Mouse (Mus musculus) limb, embryonic 11.5 days (tissue): Measurements from ENCODE around the gene Islr. TPM values are rescaled to one million over a fixed set of nuclear protein-coding genes. Genes with fewer than 3 reads are reported as not detected.

Source experiments
- ATAC-seq: fragments of 200-750 bp; cut with Nextera tagmentation; 2 replicates; pipeline ENCODE4 v1.8.0; 2017; ENCODE audit warnings: low read depth; ENCODE audit not compliant: insufficient number of reproducible peaks, low FRiP score, low TSS enrichment
- DNase-seq: peaks from one replicate; pipeline ENCODE4 v3.0.0-alpha.2; 2015; ENCODE audit warnings: low spot score
- H3K27ac ChIP-seq: fragments of 300-500 bp; sonication (generic); replicated peaks from 2 replicates; pipeline ENCODE4 v1.5.1; 2014; ENCODE audit warnings: low read depth, mild to moderate bottlenecking, low read length
- H3K27me3 ChIP-seq: fragments of 300-500 bp; sonication (generic); 2 replicates; pipeline ENCODE4 v1.6.1; 2014; ENCODE audit warnings: mild to moderate bottlenecking, low read length, mixed read lengths; ENCODE audit not compliant: control insufficient read depth, insufficient read depth
- H3K36me3 ChIP-seq: fragments of 300-500 bp; sonication (generic); 2 replicates; pipeline ENCODE4 v1.6.1; 2014; ENCODE audit warnings: mild to moderate bottlenecking, low read length, moderate library complexity, mixed read lengths; ENCODE audit not compliant: control insufficient read depth, insufficient read depth
- H3K4me1 ChIP-seq: fragments of 300-500 bp; sonication (generic); 2 replicates; pipeline ENCODE4 v1.6.1; 2014; ENCODE audit warnings: low read length, mixed read lengths; ENCODE audit not compliant: control insufficient read depth, insufficient read depth
- H3K4me2 ChIP-seq: fragments of 300-500 bp; sonication (generic); 2 replicates; pipeline ENCODE4 v1.6.1; 2014; ENCODE audit warnings: low read depth, mild to moderate bottlenecking, moderate library complexity; ENCODE audit not compliant: severe bottlenecking
- H3K4me3 ChIP-seq: fragments of 300-500 bp; sonication (generic); 2 replicates; pipeline ENCODE4 v1.5.1; 2014; ENCODE audit warnings: low read depth, low read length
- H3K9ac ChIP-seq: fragments of 300-500 bp; sonication (generic); 2 replicates; pipeline ENCODE4 v1.6.1; 2014; ENCODE audit warnings: mild to moderate bottlenecking, low read length
- H3K9me3 ChIP-seq: fragments of 300-500 bp; sonication (generic); 2 replicates; pipeline ENCODE4 v1.6.1; 2016; ENCODE audit warnings: low read length; ENCODE audit not compliant: control insufficient read depth
- WGBS: fragments of 180-500 bp; shearing (Covaris S2); extraction: QIAGEN DNeasy Blood & Tissue Kit; methylation state at CpG from one replicate; pipeline ENCODE4 v1.1.7; 2014; 5-methylcytosine and 5-hydroxymethylcytosine counted together
- polyA plus RNA-seq: library from polyadenylated mRNA; unstranded; fragments of >200 nt; fragmentation: Nextera tagmentation; extraction: Ambion mirVana; gene quantifications from 2 replicates; pipeline ENCODE4 v1.2.1, GENCODE M21; 2014

The Islr gene
- polyA plus RNA-seq, 1 experiment from 2014 or later = 37.6 TPM

DNA sequence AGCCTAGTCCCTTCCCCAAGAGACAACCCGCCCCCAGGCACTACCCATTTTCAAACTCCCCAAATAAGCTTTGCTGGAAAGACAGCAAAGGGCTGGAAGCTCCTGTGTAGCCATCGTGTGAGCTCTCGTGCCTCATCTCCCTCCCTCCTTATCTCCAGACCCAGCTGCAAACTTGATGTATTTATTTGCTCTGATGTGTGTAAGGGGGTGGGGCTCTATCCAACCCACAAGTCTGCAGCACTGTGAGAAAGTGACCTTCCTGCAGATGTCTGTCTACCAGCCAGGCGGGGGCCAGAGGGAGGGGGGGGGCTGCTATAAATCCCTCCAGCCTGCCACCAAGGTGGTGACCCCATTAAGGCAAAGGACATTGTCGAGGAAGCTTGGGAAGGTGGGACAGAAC, 9.8 kb upstream of the Islr start:
- Histone ChIP-seq H3K36me3 (no peaks in the 10 kb centered on the region), H3K4me2 (no peak overlapping the region), H3K27ac (no peak overlapping the region), H3K4me1 (peaks cover 9% of the 10 kb centered on the region; the same call in 1 of the 2 replicates), H3K9ac (no peak overlapping the region), H3K9me3 (no peaks in the 10 kb centered on the region), H3K27me3 (no peaks in the 10 kb centered on the region), H3K4me3 (no peak overlapping the region)
- 12% methylated on average over 5 of the region's 5 CpGs for WGBS
- ATAC-seq (no peak), DNase-seq (no peak)

DNA sequence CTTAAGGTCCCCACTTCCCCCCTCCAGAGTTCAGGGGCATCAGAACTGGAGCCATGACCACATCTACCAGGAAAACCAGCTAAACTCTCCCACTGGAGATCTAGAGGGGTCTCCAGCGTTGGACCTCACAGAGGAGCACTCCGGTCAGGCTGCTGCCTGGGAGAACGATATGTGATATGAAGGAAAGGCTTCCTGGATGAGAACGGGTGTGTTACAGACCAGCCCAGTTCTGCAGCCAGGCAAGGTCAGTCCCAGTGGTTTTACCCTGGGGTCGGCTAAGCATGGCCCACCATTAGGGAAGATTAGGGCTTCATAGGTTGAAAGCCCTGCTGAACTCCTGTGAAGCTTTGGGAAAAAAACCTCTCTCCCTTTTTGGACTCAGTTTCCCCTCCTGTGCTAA, 9.3 kb upstream of the Islr start:
- Histone ChIP-seq H3K9ac (no peak overlapping the region), H3K36me3 (no peaks in the 10 kb centered on the region), H3K9me3 (no peaks in the 10 kb centered on the region), H3K4me1 (peaks cover 9% of the 10 kb centered on the region; the same call in 1 of the 2 replicates), H3K27me3 (no peaks in the 10 kb centered on the region), H3K4me3 (no peak overlapping the region), H3K27ac (no peak overlapping the region), H3K4me2 (no peak overlapping the region)
- WGBS = 67% methylated on average over 5 of the region's 5 CpGs
- ATAC-seq (no peak), DNase-seq (no peak)

DNA sequence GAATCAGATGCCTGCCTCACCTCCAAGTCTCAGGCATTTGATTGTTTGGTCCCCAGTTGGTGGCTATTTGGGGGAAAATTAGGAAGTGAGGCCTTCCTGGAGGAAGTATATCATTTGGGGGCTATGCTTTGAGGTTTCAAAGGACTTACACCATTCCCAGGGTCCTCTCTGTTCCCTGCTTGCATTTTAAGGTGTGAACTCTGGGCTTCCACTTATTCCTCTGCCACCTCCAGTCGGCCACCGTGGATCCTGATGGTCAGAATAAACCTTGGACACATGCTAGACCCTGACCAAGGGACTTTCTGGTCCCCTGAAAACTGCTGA, 6.2 kb upstream of the Islr start:
- Histone ChIP-seq H3K9me3 (no peaks in the 10 kb centered on the region), H3K27ac (no peak overlapping the region), H3K4me2 (no peak overlapping the region), H3K9ac (no peak overlapping the region), H3K4me3 (no peak overlapping the region), H3K27me3 (peaks cover under 1% of the 10 kb centered on the region; the same call in 1 of the 2 replicates), H3K36me3 (no peaks in the 10 kb centered on the region), H3K4me1 (peaks cover 9% of the 10 kb centered on the region; the same call in 1 of the 2 replicates)
- WGBS = 49% methylated on average over 2 of the region's 2 CpGs
- DNase-seq (no peak), ATAC-seq (no peak)

DNA sequence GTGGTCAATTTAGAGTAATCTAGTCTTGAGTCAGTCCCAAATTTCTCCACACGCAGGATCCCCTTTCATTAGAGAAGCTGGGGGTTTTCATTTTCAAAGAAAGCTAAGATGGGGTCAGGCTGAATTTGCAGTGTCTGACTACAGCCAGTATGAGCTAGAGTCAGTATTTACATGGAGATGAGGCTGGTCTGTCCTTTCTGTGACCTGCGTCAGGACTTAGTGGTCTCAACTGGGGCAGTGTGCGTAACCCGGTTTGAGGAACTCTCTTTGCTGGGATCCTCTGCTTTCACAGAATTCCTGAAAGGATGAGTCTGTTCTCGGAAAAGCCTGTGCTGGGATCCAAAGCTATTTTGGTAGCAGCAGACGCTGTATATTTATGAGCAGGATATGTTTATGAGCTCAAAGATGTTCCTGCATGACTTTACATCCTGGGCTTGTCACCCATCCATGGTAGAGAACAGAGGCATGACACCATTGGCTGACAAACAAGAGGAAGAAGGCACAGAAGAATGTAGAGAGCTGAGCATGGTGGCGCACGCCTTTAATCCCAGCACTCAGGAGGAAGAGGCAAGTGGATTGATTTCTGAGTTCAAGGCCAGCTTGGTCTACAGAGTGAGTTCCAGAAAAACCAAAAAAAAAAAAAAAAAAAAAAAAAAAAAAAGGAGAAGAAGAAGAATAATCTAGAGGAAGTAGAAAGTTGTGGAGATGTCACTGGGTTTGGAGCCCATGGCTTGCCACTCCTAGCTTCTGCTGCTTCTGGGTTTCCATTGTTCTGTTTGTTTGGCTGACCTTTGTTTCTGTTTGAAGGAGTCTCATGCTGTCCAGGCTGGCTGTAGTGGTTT, 5.6 kb upstream of the Islr start:
- 78% methylated on average over 8 of the region's 8 CpGs for WGBS
- no peak overlapping the region for H3K4me2 ChIP-seq

DNA sequence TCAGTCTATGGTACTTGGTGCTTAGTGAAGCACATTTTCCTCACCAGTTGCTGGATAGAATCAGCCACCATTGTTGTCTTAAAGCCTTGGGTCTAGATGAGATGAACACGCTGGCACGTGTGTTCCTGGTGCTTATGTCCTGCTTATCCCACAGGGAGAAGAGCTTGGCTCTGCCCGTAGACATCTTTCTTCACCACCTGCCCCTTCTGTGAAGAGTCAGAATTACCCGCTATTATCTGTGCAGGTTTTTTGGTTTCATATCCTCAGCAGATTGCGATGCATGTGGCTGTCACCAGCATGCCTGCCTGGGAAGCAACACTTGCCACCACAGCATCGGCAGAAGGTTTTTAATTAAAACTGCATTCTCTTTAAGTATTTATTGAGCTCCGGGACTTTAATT, 1.9 kb upstream of the Islr start:
- 85% methylated on average over 7 of the region's 7 CpGs for WGBS

More for the DNA sequence above, 5.6 kb upstream of the Islr start:
- Histone ChIP-seq H3K27me3 (peaks cover 2% of the 10 kb centered on the region; the same call in 1 of the 2 replicates), H3K4me3 (no peak overlapping the region), H3K9me3 (no peaks in the 10 kb centered on the region), H3K27ac (no peak overlapping the region), H3K9ac (no peak overlapping the region), H3K36me3 (no peaks in the 10 kb centered on the region), H3K4me1 (peaks cover 9% of the 10 kb centered on the region; the same call in 1 of the 2 replicates)
- ATAC-seq (no peak), DNase-seq (no peak)

DNA sequence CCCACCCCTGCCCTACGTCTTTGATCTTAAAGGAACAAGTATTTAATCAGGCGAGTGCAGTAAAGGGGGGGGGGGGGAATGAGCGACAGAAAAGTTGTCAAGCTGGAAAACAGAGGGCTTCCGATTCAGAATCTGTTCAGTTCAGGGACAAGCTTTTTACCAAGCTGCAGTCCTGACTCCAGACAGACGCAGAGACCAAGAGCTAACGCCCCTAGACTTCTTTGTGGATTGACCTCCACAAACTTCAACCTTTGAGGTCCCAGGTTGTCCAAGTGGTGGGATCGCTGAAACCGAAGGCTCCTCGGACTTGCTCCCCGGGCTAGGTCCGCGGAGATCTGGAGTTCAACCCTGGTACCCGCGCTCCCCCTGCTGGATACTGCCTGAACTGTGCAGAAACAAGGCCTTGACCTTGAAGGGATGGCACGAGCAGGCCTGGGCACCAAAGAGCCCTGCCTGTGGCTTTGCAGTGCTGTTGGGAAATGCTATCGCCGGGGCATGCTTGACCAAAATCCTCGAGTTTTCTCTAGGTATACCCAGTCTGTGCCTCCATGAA, 418 bp upstream of the Islr start:
- no peak overlapping the region for H3K27ac ChIP-seq

More for the DNA sequence above, 1.9 kb upstream of the Islr start:
- H3K4me2 ChIP-seq = no peak overlapping the region
- H3K9me3 ChIP-seq = no peaks in the 10 kb centered on the region
- H3K4me3 ChIP-seq = no peak overlapping the region
- no peaks in the 10 kb centered on the region for H3K36me3 ChIP-seq
- DNase-seq (no peak), ATAC-seq (no peak)
- peaks cover 10% of the 10 kb centered on the region for H3K4me1 ChIP-seq
- no peak overlapping the region for H3K9ac ChIP-seq
- peaks cover 31% of the 10 kb centered on the region for H3K27me3 ChIP-seq
- H3K27ac ChIP-seq = no peak overlapping the region

DNA sequence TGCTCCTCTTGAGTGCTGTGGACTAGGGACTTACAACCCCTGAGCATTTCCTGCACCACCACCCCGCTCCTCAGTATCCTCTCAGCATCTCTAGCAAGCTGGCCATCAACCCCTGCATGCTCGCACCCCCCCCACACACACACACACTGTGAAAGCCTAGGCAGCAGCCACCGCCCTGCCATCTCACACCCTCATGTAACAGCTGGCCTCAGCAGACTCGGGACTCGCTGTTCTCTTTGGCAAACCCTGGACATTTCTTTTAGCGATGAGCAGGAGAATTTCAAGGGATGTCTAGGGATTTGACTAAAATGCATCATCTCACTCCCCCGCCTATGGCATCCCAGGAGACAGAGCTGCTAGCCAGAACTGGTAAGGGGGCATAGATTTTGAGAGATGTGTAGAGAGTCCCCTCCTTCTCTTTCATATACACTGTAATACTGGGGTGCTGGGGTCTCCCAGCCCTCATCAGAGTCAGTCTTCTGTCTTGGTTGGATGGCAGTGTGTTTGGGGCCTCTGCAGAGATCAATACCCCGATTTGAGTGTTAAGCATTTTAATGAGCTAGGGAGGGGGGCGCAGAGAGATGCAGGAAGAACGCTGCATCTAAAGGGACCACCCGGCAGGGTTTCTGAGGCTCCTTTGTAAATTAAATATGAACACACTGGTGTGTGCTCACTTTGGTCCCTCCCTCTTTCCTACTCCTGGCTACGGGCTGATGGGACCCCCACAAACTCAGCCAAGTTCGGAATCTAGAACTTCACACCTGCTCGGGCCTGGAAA, 1.2 kb downstream of the Islr start:
- 4% methylated on average over 14 of the region's 14 CpGs for WGBS
- ATAC-seq (no peak), DNase-seq (no peak)
- H3K36me3 ChIP-seq = no peaks in the 10 kb centered on the region
- peaks cover 63% of the 10 kb centered on the region for H3K27me3 ChIP-seq
- no peak overlapping the region for H3K27ac ChIP-seq
- no peak overlapping the region for H3K4me3 ChIP-seq
- H3K4me1 ChIP-seq = peaks cover 28% of the 10 kb centered on the region
- H3K4me2 ChIP-seq = no peak overlapping the region
- no peak overlapping the region for H3K9ac ChIP-seq
- H3K9me3 ChIP-seq = no peaks in the 10 kb centered on the region

More for the DNA sequence above, 418 bp upstream of the Islr start:
- Histone ChIP-seq H3K4me2 (peak overlapping the region; percentile 45; the same call in 1 of the 2 replicates), H3K4me1 (peaks cover 12% of the 10 kb centered on the region), H3K27me3 (peaks cover 46% of the 10 kb centered on the region), H3K4me3 (0 out of 2 replicates have a peak overlapping the region, but pooled peaks have one; percentile 3), H3K36me3 (no peaks in the 10 kb centered on the region), H3K9me3 (no peaks in the 10 kb centered on the region), H3K9ac (no peak overlapping the region)
- DNase-seq (peak; percentile 98), ATAC-seq (peak; percentile 52; the same call in 1 of the 2 replicates)
- WGBS = 3% methylated on average over 18 of the region's 18 CpGs

DNA sequence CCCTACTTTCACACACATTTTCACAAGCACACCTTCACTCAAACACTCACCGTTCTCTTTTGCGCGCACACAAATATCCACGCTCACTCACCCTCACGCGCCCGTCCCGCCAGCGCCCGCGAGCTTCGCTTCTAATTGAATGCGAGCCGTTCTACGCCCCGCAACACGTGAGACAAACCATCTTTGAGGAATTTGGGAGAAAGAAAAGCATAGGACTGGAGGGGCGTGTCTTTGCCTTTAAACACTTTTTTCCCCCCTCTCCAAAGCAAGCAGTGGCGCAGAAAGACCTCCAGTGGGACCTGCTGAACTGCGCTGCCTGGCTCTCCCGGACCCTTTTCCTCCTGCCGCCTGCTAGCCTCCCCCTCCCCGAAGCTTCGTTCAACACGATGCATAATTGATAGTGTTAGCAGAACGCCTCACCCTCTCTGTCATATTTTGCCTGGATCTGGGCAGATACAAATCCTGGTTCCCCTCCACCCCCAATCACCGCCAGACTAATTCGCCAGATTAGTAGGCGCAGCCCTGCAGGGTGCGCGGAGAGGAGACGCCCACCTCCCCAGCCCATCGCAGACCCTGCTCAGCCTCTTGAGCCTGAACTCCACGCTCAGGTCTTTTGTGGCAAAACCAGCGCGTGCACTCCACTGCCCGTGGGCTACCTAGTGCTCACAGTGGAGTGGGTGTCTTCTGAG, 2.1 kb downstream of the Islr start:
- H3K4me3 ChIP-seq = 0 out of 2 replicates have a peak overlapping the region, but pooled peaks have one; percentile 3
- no peaks in the 10 kb centered on the region for H3K36me3 ChIP-seq
- no peak overlapping the region; the same call in 1 of the 2 replicates for H3K4me2 ChIP-seq
- no peaks in the 10 kb centered on the region for H3K9me3 ChIP-seq
- H3K27me3 ChIP-seq = peaks cover 72% of the 10 kb centered on the region
- H3K9ac ChIP-seq = no peak overlapping the region
- WGBS = under 1% methylated on average over 37 of the region's 37 CpGs
- DNase-seq (peak; percentile 52), ATAC-seq (no peak)
- H3K27ac ChIP-seq = no peak overlapping the region
- peaks cover 31% of the 10 kb centered on the region for H3K4me1 ChIP-seq
